Mouse (Mus musculus) urinary bladder, adult 2 months (tissue): Measurements from ENCODE around the gene Tmem72. TPM values are rescaled to one million over a fixed set of nuclear protein-coding genes. Genes with fewer than 3 reads are reported as not detected.

Source experiments
- DNase-seq: peaks from one replicate; pipeline ENCODE4 v3.0.0; 2022; ENCODE audit warnings: low spot score
- polyA plus RNA-seq: library from polyadenylated mRNA; depleted of rRNA; stranded (reverse); fragments of >200 nt; gene quantifications from 2 replicates; pipeline ENCODE4 v1.2.3, GENCODE M21; 2012; rRNA removed

Gene Tmem72
- polyA plus RNA-seq: 0.01 and 0.03 TPM in 2 replicates

GRCm38 (mm10) chr6:116716666-116717065, at the start of gene Tmem72:
Tmem72 (minus strand) TSS chr6:116716913.
- no peak for DNase-seq

DNA sequence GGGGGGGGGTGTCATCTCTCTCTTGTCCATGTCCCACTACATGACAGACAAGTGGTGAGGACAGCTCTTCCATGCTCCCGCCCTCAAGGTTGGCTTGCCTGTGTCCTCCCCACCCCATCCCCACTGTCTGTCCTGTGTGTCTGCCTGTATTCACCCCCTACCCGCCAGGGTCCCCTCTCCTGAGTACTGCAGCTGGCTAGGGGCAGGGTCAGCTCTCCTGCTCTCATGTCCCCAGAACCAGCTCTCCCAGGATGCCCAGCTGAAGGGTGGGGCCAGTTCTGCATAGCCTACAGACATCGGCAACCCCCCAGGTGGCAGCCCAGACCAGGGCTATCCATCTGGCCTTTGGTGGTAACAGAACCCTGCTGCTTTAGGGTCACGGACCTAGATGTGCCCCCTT, 47.8 kb upstream of the Tmem72 start:
- DNase-seq: no peak

GRCm38 (mm10) chr6:116762333-116762732, 45.6 kb upstream of the Tmem72 start:
- no peak for DNase-seq

- no peak for DNase-seq
These were observed 43.5 kb upstream of the Tmem72 start for GRCm38 (mm10) chr6:116760181-116760580.

DNA sequence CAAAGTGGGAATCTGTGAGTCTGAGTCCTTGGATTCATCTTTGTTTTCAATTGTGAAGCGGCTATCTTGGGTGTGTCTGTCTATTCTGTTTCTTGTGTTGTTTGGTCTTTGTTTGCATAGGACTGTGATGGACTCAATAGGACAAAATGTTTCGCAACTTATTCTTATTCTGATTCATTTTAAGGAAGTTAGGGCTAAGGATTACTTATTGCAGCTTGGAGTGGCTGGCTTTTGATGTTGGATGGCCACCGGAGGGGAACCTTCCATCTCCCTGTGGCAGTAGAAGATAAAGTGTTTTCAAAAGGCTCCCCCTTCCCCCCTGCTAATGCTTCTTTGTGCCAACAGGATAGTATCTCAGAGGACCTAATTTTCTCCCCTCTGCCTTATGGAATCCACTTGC, 39.7 kb upstream of the Tmem72 start:
- DNase-seq: no peak

GRCm38 (mm10) chr6:116738046-116738445, 21.3 kb upstream of the Tmem72 start:
- no peak for DNase-seq

- DNase-seq: no peak
These were observed 18.6 kb upstream of the Tmem72 start for GRCm38 (mm10) chr6:116735361-116735760.

- no peak for DNase-seq
These were observed 16.9 kb upstream of the Tmem72 start for GRCm38 (mm10) chr6:116733577-116733976.

GRCm38 (mm10) chr6:116724489-116725160, 7.9 kb upstream of the Tmem72 start:
- DNase-seq: no peak

DNA sequence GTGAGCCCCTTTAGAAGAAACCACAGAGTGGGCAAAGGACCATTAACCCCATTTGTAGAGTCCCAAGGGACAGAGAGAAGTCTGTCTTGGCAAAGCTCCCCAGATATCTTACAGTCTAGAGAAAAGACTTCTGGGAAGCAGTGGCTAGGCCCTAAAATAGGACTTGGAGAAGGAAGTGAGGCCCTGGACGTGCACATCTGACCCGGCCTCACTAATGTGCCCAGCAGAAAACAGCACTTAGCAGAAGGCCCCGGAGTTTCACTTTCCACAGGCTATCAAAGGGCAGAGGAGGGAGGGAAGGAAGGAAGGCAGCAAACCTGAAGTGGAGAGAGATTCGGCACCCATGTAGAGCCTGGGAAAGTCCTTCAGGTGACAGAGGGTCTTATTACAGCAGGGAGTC, 2.2 kb upstream of the Tmem72 start:
- DNase-seq: no peak

DNA sequence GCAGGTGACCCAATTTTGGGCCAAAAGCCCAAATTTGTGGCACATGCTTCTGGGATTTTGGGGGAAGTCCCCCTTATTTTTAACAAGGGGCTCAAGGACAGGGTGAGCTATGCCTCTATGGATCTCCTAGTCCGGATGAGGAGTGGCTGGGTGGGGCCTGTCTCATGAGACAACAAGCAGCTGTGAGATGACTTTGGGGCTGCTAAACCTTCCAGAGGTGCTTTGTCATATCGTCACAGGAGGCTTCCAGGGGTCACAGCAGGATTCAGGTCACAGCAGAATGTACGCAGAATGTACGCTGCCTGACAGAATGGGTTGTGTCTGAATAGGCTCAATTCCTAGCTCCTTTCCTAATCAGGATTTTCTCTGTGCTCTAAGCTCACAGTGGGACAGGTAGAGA, 1.6 kb upstream of the Tmem72 start:
- DNase-seq: no peak

- no peak for DNase-seq
These were observed 1.1 kb upstream of the Tmem72 start for GRCm38 (mm10) chr6:116717851-116718250.

DNA sequence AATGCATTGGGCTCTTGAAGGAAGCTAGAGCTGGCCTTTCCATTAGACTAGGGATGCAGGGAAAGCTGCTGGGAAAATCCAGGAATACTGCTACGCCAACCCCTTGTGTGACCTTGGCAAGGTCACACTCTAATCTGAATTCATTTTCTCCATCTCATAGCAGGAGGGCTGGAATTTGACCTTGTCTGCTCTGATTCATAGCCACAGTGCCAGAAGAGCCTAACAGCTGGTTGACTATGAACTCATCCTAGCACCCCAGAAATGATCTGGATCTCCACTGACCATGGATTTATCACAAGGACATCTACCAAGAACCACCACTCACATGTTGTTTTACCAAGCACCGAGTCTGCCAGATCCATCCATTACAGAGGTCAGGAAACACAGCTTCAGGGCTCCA, 1.5 kb downstream of the Tmem72 start:
- no peak for DNase-seq

DNA sequence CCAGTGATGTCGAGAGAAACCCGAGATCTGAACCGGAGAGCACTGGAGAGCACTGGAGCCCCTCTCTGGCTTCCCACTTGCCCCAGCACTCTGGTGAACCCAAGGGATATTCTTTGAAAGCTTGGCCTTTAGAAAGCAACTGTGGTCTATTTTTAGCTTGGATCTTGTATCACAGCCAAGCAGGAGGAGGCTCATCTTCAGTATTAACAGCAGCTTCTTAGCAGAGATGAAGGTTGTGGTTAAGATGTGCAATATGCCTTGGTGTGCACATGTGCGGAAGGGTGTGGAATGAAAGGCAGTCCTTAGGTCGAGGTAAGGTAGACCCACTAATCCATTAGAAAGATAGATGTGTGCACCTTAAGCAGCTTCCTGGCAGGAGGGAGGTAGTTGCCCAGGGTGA, 2.1 kb downstream of the Tmem72 start:
- DNase-seq: no peak

DNA sequence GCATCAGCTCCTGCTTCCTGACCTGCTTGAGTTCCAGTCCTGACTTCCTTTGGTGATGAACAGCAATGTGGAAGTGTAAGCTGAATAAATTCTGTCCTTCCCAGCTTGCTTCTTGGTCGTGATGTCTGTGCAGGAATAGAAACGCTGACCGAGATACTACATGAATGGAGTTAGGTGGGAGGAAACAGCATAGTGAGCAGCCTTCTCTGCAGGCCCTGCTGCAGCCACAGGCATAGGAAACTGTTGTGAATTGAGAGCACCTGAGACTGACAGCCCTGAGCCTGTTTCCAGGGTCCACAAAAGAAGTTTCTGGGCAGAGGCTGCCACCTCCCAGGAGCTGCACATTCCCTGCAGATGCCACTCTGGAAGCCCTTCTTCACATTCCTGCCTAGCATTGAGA, 2.7 kb downstream of the Tmem72 start:
- DNase-seq: no peak

- DNase-seq: no peak
These were observed 4.2 kb downstream of the Tmem72 start for GRCm38 (mm10) chr6:116712503-116712902.

DNA sequence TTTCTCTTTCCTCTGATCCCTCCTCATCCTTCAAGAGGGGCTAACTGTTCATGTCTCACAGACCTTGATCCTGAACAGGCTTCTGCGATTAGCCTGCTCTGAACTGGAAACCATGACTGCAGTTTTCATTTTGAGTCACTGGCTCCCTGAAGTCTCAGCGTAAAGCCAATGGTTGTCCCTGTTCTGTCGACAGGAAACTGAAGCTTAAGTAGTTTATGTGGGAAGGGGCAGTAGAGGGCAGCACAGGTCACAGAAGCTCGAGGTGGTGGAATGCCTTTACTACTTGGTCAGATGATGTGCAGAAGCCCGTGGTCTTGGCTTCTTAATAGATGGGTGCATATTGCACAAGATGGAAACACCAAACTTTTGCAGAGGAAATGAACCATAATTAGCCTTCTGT, 4.7 kb downstream of the Tmem72 start:
- DNase-seq: no peak

GRCm38 (mm10) chr6:116704320-116704719, 12.4 kb downstream of the Tmem72 start:
- no peak for DNase-seq

- DNase-seq: no peak
These were observed 15.9 kb downstream of the Tmem72 start for GRCm38 (mm10) chr6:116700821-116701220.

DNA sequence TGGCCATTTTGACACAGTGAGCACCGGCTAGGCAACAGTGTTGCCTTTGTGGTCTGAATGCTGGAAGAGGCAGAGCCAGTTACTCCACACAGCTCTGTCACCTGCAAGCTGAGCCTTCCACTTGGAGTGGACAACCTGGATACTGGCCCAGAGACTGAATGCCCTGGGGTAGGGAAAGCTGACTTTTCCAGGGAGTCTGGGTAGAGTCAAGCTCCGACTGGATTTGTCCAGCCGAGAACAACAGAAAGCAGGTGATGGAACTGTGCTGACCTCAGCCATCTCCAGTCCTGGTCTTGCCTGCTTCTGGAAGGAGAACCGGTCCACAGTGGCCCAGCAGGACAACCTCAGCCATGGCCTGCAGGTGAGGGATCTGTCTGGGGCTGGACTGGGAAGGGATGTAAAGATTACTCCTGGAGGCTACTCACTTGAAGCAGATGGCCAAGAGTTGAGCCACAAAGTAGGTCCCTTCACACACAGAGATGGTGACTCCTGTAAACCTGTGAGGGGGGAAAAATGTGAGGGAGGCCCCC, 18.8 kb downstream of the Tmem72 start:
- no peak for DNase-seq

- DNase-seq: no peak
These were observed 19.3 kb downstream of the Tmem72 start for GRCm38 (mm10) chr6:116697413-116697812.

DNA sequence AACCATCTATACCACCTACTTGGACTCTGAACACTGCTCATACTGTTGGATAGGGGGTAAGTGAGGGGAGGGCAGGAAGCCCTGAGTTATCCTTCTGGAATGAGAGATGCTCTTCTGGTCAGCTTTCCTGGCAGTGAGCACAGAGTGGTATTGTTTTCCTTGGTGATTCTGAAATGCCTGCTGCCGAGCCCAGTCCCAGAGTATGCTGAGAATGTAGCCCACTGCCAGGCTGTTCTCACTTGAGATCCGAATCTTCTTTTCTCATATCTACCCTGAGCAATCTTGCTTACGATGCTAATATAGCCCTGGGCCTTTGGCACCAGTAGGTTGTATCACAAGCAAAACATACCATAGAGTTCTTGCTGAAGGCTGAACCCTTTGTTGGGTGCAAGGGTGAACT, 22.4 kb downstream of the Tmem72 start:
- peak; percentile 14 for DNase-seq

DNA sequence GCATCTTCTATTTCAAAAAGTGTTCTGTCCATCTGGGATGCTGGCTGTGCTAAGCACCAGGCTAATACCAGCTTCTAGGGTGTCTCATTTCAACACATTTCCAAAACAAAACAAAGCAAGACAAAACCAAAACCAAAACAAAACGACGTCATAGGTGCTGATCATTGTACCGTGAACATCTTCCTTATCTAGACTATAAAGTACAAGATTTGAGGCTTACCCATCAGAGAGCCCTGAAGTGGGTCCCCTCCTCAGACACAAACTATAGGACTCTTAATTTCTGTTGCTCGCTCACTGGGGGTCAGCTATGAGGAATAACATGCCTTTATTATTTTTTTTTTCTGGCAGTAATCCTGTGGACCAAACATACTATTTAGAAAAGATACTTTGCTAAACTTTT, 23.1 kb downstream of the Tmem72 start:
- DNase-seq: no peak

GRCm38 (mm10) chr6:116682317-116682716, 34.4 kb downstream of the Tmem72 start:
- no peak for DNase-seq
